ENCODE assay signal across 26 mouse cellular contexts in the genomic region with DNA sequence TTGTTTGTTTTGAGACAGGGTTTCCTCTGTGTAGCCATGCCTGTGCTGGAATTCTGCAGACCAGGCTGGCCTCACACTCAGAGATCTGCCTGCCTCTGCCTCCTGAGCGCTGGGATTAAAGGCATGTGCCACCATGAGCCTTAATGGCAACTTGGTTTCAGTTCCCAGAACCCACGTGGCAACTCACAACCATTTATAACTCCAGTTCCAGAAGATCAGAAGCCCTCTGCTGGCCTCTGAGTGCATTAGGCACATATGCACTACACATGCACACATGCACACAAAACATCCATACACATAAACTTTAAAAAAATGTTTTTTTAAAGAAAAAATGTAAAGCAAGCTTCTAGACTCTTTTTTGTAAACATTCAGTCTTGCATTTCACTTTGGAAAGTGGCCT. TPM values are rescaled to one million over a fixed set of nuclear protein-coding genes. Genes with fewer than 3 reads are reported as not detected.
"Had no signal": no experiment of that assay in that cellular context is flagged by ENCODE, and none has a peak within 500 bp of the region (broad histone marks: within the 10 kb centered on the region; RNA-seq: fewer than 3 reads in every experiment).

No protein-coding gene starts in this region.

- ATAC-seq: intestine, postnatal 0 days; lung, postnatal 0 days; midbrain, embryonic 13.5 days; midbrain, embryonic 16.5 days had no signal

- H3K9me3 ChIP-seq: limb, embryonic 10.5 days; limb, embryonic 13.5 days; liver, embryonic 13.5 days; midbrain, embryonic 13.5 days; stomach, embryonic 15.5 days had no signal

- DNase-seq: kidney, adult 2 months; kidney, postnatal 10 days; kidney, postnatal 36 days; liver; liver, embryonic 13.5 days; lung, embryonic 14.5 days; thymus, postnatal 4 days had no signal

- H3K4me2 ChIP-seq: limb, embryonic 13.5 days; liver, embryonic 13.5 days; lung, embryonic 14.5 days; midbrain, embryonic 13.5 days; stomach, embryonic 15.5 days had no signal

- H3K27ac ChIP-seq: limb, embryonic 10.5 days; limb, embryonic 13.5 days; liver, embryonic 13.5 days; macrophage; midbrain, embryonic 13.5 days; stomach, embryonic 15.5 days had no signal

- H3K36me3 ChIP-seq: limb, embryonic 10.5 days; limb, embryonic 13.5 days; liver, embryonic 13.5 days; midbrain, embryonic 13.5 days; stomach, embryonic 15.5 days had no signal

- H3K9ac ChIP-seq: limb, embryonic 13.5 days; liver, embryonic 13.5 days; lung, embryonic 14.5 days; midbrain, embryonic 13.5 days; stomach, embryonic 15.5 days had no signal

- H3K4me3 ChIP-seq: limb, embryonic 10.5 days; limb, embryonic 13.5 days; liver, embryonic 13.5 days; midbrain, embryonic 13.5 days; stomach, embryonic 15.5 days had no signal

- H3K27me3 ChIP-seq: liver, embryonic 13.5 days; midbrain, embryonic 13.5 days; stomach, embryonic 15.5 days had no signal

RNA-seq across cellular contexts. Expression of a gene that starts 17.2 kb away (rescaled TPM):
- total RNA-seq: layer of hippocampus, adult 8-10 months; layer of hippocampus, postnatal 10 days; left cerebral cortex, adult 8-10 months; left cerebral cortex, postnatal 25 days; megakaryocyte, adult 5-6 weeks had no signal
- polyA plus RNA-seq: intestine, postnatal 0 days; kidney, adult 2 months; kidney, embryonic 14.5 days; limb, embryonic 10.5 days; limb, embryonic 13.5 days; liver, embryonic 13.5 days; liver, embryonic 16.5 days; lung, embryonic 14.5 days; lung, postnatal 0 days; macrophage; midbrain, embryonic 13.5 days; midbrain, embryonic 16.5 days; neural tube, embryonic 11.5 days; neural tube, embryonic 14.5 days; small intestine, adult 2 months; spleen, adult 2 months; stomach, embryonic 15.5 days had no signal

RNA-seq across cellular contexts. Expression of a gene that starts 26.9 kb away (rescaled TPM):
- total RNA-seq: layer of hippocampus, adult 8-10 months; layer of hippocampus, postnatal 10 days; left cerebral cortex, adult 8-10 months; left cerebral cortex, postnatal 25 days; megakaryocyte, adult 5-6 weeks had no signal
- polyA plus RNA-seq: kidney, adult 2 months; liver, embryonic 13.5 days; liver, embryonic 16.5 days; macrophage; midbrain, embryonic 13.5 days; midbrain, embryonic 16.5 days; neural tube, embryonic 11.5 days; neural tube, embryonic 14.5 days; small intestine, adult 2 months; spleen, adult 2 months; stomach, embryonic 15.5 days had no signal

RNA-seq across cellular contexts. Expression of a gene that starts 39.7 kb away (rescaled TPM):
- total RNA-seq: layer of hippocampus, adult 8-10 months; layer of hippocampus, postnatal 10 days; left cerebral cortex, adult 8-10 months; left cerebral cortex, postnatal 25 days; megakaryocyte, adult 5-6 weeks had no signal
- polyA plus RNA-seq: intestine, postnatal 0 days; kidney, adult 2 months; kidney, embryonic 14.5 days; limb, embryonic 10.5 days; limb, embryonic 13.5 days; liver, embryonic 13.5 days; liver, embryonic 16.5 days; lung, embryonic 14.5 days; lung, postnatal 0 days; macrophage; midbrain, embryonic 13.5 days; midbrain, embryonic 16.5 days; neural tube, embryonic 11.5 days; neural tube, embryonic 14.5 days; small intestine, adult 2 months; spleen, adult 2 months; stomach, embryonic 15.5 days had no signal

RNA-seq across cellular contexts. Expression of a gene that starts 57.0 kb away (rescaled TPM):
- total RNA-seq: layer of hippocampus, adult 8-10 months; layer of hippocampus, postnatal 10 days; left cerebral cortex, adult 8-10 months; left cerebral cortex, postnatal 25 days; megakaryocyte, adult 5-6 weeks had no signal
- polyA plus RNA-seq: intestine, postnatal 0 days; kidney, adult 2 months; kidney, embryonic 14.5 days; limb, embryonic 10.5 days; limb, embryonic 13.5 days; liver, embryonic 13.5 days; liver, embryonic 16.5 days; lung, embryonic 14.5 days; lung, postnatal 0 days; macrophage; midbrain, embryonic 13.5 days; midbrain, embryonic 16.5 days; neural tube, embryonic 11.5 days; neural tube, embryonic 14.5 days; small intestine, adult 2 months; spleen, adult 2 months had no signal
